Mouse (Mus musculus) liver, adult (tissue): ENCODE data around the gene Olfr31.

ENCODE experiments used
- GATA4 ChIP-seq: IDR thresholded peaks from 2 replicates; pipeline ENCODE4 v1.6.1; 2014; ENCODE audit warnings: mild to moderate bottlenecking, low read length; ENCODE audit not compliant: insufficient replicate concordance

Gene Olfr31

GRCm38 (mm10) chr14:14322528-14322927 lies at the start of gene Olfr31:
Gene Olfr31 (plus strand): TSS chr14:14322828.
- no peak for TF ChIP-seq GATA4

GRCm38 (mm10) chr14:14294426-14294825 lies 28.2 kb upstream of the Olfr31 start:
- TF ChIP-seq GATA4: no peak

- no peak for TF ChIP-seq GATA4
These were observed 13.7 kb upstream of the Olfr31 start for GRCm38 (mm10) chr14:14308938-14309337.

GRCm38 (mm10) chr14:14309416-14309815 lies 13.2 kb upstream of the Olfr31 start:
- no peak for TF ChIP-seq GATA4

GRCm38 (mm10) chr14:14345113-14345871 lies 22.7 kb downstream of the Olfr31 start:
- peak; percentile 51; the same call in 1 of the 2 replicates for TF ChIP-seq GATA4

GRCm38 (mm10) chr14:14345948-14346812 lies 23.6 kb downstream of the Olfr31 start, which contains the start of gene Il3ra:
Gene Il3ra (plus strand): TSS chr14:14346275.
- peak; percentile 55; the same call in 1 of the 2 replicates for TF ChIP-seq GATA4

GRCm38 (mm10) chr14:14346813-14347100 lies 24.1 kb downstream of the Olfr31 start:
- TF ChIP-seq GATA4: no peak

- no peak for TF ChIP-seq GATA4
These were observed 24.7 kb downstream of the Olfr31 start for GRCm38 (mm10) chr14:14347151-14347835.

GRCm38 (mm10) chr14:14347836-14348621 lies 25.4 kb downstream of the Olfr31 start:
- TF ChIP-seq GATA4: no peak

GRCm38 (mm10) chr14:14348674-14349401 lies 26.2 kb downstream of the Olfr31 start:
- no peak for TF ChIP-seq GATA4

GRCm38 (mm10) chr14:14349485-14350262 lies 27.0 kb downstream of the Olfr31 start:
- no peak for TF ChIP-seq GATA4

- no peak for TF ChIP-seq GATA4
These were observed 27.9 kb downstream of the Olfr31 start for GRCm38 (mm10) chr14:14350263-14351147.

- TF ChIP-seq GATA4: no peak
These were observed 28.5 kb downstream of the Olfr31 start for GRCm38 (mm10) chr14:14351148-14351455.
